Mouse (Mus musculus) midbrain, postnatal 0 days (tissue): Measurements from ENCODE around the gene Dtymk. TPM values are rescaled to one million over a fixed set of nuclear protein-coding genes. Genes with fewer than 3 reads are reported as not detected.

Experiments used
- ATAC-seq: fragments of 200-750 bp; cut with Nextera tagmentation; 2 replicates; pipeline ENCODE4 v1.8.0; 2017; ENCODE audit warnings: moderate number of reproducible peaks, mild to moderate bottlenecking, moderate TSS enrichment, moderate library complexity; ENCODE audit not compliant: low FRiP score
- DNase-seq: peaks from one replicate; pipeline ENCODE4 v3.0.0-alpha.2; 2015; ENCODE audit warnings: low spot score
- H3K27ac ChIP-seq: fragments of 300-500 bp; sonication (generic); 2 replicates; pipeline ENCODE4 v1.5.1; 2014; ENCODE audit warnings: low read depth, mild to moderate bottlenecking, low read length, mixed read lengths
- H3K27me3 ChIP-seq: fragments of 300-500 bp; sonication (generic); 2 replicates; pipeline ENCODE4 v1.6.1; 2014; ENCODE audit warnings: low read length, control low read depth, mixed read lengths; ENCODE audit not compliant: insufficient read depth
- H3K36me3 ChIP-seq: fragments of 300-500 bp; sonication (generic); 2 replicates; pipeline ENCODE4 v1.6.1; 2014; ENCODE audit warnings: low read length, control low read depth, mixed read lengths; ENCODE audit not compliant: insufficient read depth
- H3K4me1 ChIP-seq: fragments of 300-500 bp; sonication (generic); 2 replicates; pipeline ENCODE4 v1.6.1; 2014; ENCODE audit warnings: mild to moderate bottlenecking, control low read depth, antibody characterized with exemption, low read length, mixed read lengths; ENCODE audit not compliant: insufficient read depth
- H3K4me2 ChIP-seq: fragments of 300-500 bp; sonication (generic); 2 replicates; pipeline ENCODE4 v1.6.1; 2014; ENCODE audit warnings: low read depth, mild to moderate bottlenecking, low read length, mixed read lengths; ENCODE audit not compliant: poor library complexity, severe bottlenecking
- H3K4me3 ChIP-seq: fragments of 300-500 bp; sonication (generic); 2 replicates; pipeline ENCODE4 v1.5.1; 2014; ENCODE audit warnings: low read depth, mild to moderate bottlenecking, low read length, moderate library complexity
- H3K9ac ChIP-seq: fragments of 300-500 bp; sonication (generic); replicated peaks from 2 replicates; pipeline ENCODE4 v1.6.1; 2014; ENCODE audit warnings: mild to moderate bottlenecking, low read length, moderate library complexity, mixed read lengths; ENCODE audit not compliant: poor library complexity, severe bottlenecking
- H3K9me3 ChIP-seq: fragments of 300-500 bp; sonication (generic); 2 replicates; pipeline ENCODE4 v1.6.1; 2016; ENCODE audit warnings: low read length, control low read depth
- CTCF ChIP-seq: IDR thresholded peaks from 2 replicates; pipeline ENCODE4 v1.5.1; 2016; ENCODE audit warnings: antibody characterized with exemption, mild to moderate bottlenecking
- WGBS: fragments of 180-500 bp; shearing (Covaris S2); extraction: QIAGEN DNeasy Blood & Tissue Kit; methylation state at CpG from one replicate; pipeline ENCODE4 v1.1.7; 2014; 5-methylcytosine and 5-hydroxymethylcytosine counted together
- polyA plus RNA-seq: library from polyadenylated mRNA; unstranded; fragments of >200 nt; fragmentation: Nextera tagmentation; extraction: Ambion mirVana; gene quantifications from 2 replicates; pipeline ENCODE4 v1.2.1, GENCODE M21; 2015
- total RNA-seq: library from RNA; depleted of rRNA; stranded (reverse); fragments of >200 nt; gene quantifications from 2 replicates; pipeline ENCODE4 v1.2.3, GENCODE M21; 2014

The Dtymk gene
- total and polyA plus RNA-seq, 2 experiments from 2014 or later: 66.8 to 109 TPM

GRCm38 (mm10) chr1:93824609-93825008 lies 22.9 kb upstream of the Dtymk start, which contains the start of gene D2hgdh:
Gene D2hgdh (plus strand): TSS chr1:93824909.
- Histone ChIP-seq H3K4me3 (peak within 1 kb of the TSS; percentile 50), H3K9ac (peak within 1 kb of the TSS; percentile 65), H3K9me3 (no peaks in the 10 kb centered on the region), H3K4me2 (peak within 1 kb of the TSS; percentile 80), H3K36me3 (peaks cover 2% of the 10 kb centered on the region; the same call in 1 of the 2 replicates), H3K4me1 (no peaks in the 10 kb centered on the region), H3K27ac (peak within 1 kb of the TSS; percentile 95), H3K27me3 (no peaks in the 10 kb centered on the region)
- ATAC-seq (peak; percentile 25; the same call in 1 of the 2 replicates), DNase-seq (no peak)
- no peak for TF ChIP-seq CTCF
- 2% methylated on average over 10 of the region's 10 CpGs for WGBS

GRCm38 (mm10) chr1:93823796-93824495 lies 22.2 kb upstream of the Dtymk start:
- Histone ChIP-seq H3K9me3 (no peaks in the 10 kb centered on the region), H3K4me2 (no peak overlapping the region), H3K9ac (no peak overlapping the region), H3K36me3 (peaks cover 8% of the 10 kb centered on the region), H3K4me1 (no peaks in the 10 kb centered on the region), H3K4me3 (no peak overlapping the region), H3K27me3 (no peaks in the 10 kb centered on the region), H3K27ac (peak overlapping the region; percentile 95; the same call in 1 of the 2 replicates)
- TF ChIP-seq CTCF: no peak
- ATAC-seq (no peak), DNase-seq (no peak)
- 70% methylated on average over 3 of the region's 3 CpGs for WGBS

GRCm38 (mm10) chr1:93818722-93819121 lies 17.0 kb upstream of the Dtymk start:
- DNase-seq (no peak), ATAC-seq (no peak)
- H3K36me3 ChIP-seq: peaks cover 53% of the 10 kb centered on the region
- 76% methylated on average over 7 of the region's 7 CpGs for WGBS
- H3K27ac ChIP-seq: no peak overlapping the region
- TF ChIP-seq CTCF: no peak
- H3K27me3 ChIP-seq: no peaks in the 10 kb centered on the region
- H3K4me3 ChIP-seq: no peak overlapping the region
- H3K4me2 ChIP-seq: no peak overlapping the region
- no peaks in the 10 kb centered on the region for H3K4me1 ChIP-seq
- no peak overlapping the region for H3K9ac ChIP-seq
- no peaks in the 10 kb centered on the region for H3K9me3 ChIP-seq

GRCm38 (mm10) chr1:93817823-93818532 lies 16.2 kb upstream of the Dtymk start:
- H3K36me3 ChIP-seq: peaks cover 59% of the 10 kb centered on the region
- H3K27me3 ChIP-seq: no peaks in the 10 kb centered on the region
- no peak overlapping the region for H3K9ac ChIP-seq
- ATAC-seq: no peak
- H3K9me3 ChIP-seq: no peaks in the 10 kb centered on the region
- DNase-seq: no peak
- no peak overlapping the region for H3K27ac ChIP-seq
- 95% methylated on average over 8 of the region's 8 CpGs for WGBS
- H3K4me2 ChIP-seq: no peak overlapping the region
- no peak overlapping the region for H3K4me3 ChIP-seq
- no peak for TF ChIP-seq CTCF
- H3K4me1 ChIP-seq: no peaks in the 10 kb centered on the region

GRCm38 (mm10) chr1:93811495-93812039 lies 9.8 kb upstream of the Dtymk start:
- TF ChIP-seq CTCF: no peak
- Histone ChIP-seq H3K4me2 (no peak overlapping the region), H3K4me1 (no peaks in the 10 kb centered on the region), H3K36me3 (peaks cover 54% of the 10 kb centered on the region), H3K4me3 (no peak overlapping the region), H3K27ac (no peak overlapping the region), H3K9ac (no peak overlapping the region), H3K27me3 (no peaks in the 10 kb centered on the region), H3K9me3 (no peaks in the 10 kb centered on the region)
- 93% methylated on average over 8 of the region's 8 CpGs for WGBS
- ATAC-seq (no peak), DNase-seq (no peak)

GRCm38 (mm10) chr1:93810011-93810410 lies 8.3 kb upstream of the Dtymk start:
- no peak for DNase-seq
- Histone ChIP-seq H3K27me3 (no peaks in the 10 kb centered on the region), H3K4me3 (no peak overlapping the region), H3K9ac (no peak overlapping the region), H3K27ac (no peak overlapping the region), H3K9me3 (no peaks in the 10 kb centered on the region), H3K4me1 (no peaks in the 10 kb centered on the region), H3K36me3 (peaks cover 43% of the 10 kb centered on the region), H3K4me2 (no peak overlapping the region)
- no peak for TF ChIP-seq CTCF
- 92% methylated on average over 3 of the region's 3 CpGs for WGBS
- no peak for ATAC-seq
